Mouse (Mus musculus): ENCODE results near the gene Dhx37. TPM values are rescaled to one million over a fixed set of nuclear protein-coding genes. Genes with fewer than 3 reads are reported as not detected.
"Not testable (repeated sequence)": the region's sequence is repeated elsewhere in the genome, so short reads cannot be mapped to it uniquely, and the experiment has no call there.

The Dhx37 gene
- polyA plus RNA-seq, 1 experiment from 2014 or later: 12.4 TPM

DNA sequence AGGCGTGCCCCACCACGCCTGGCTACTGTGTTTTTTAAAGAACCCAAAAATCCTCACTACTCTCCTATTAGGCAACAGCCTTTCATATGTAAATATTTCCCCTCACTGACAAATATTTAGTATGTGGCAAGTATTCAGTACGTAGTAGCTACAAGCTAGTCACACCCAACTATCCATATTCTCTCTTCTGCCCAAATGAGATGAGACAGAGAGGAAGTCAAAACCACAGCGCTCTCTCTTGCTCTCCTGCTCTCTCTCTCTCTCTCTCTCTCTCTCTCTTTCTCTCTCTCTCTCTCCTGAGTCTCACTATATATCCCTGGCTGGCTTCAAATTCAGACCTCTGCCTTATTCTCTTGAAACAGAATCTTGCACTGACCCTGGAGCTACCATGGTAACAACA lies 10.6 kb upstream of the Dhx37 start:
- no peak for ATAC-seq (ENCODE audit: insufficient number of reproducible peaks, low FRiP score, low TSS enrichment, low read depth)

DNA sequence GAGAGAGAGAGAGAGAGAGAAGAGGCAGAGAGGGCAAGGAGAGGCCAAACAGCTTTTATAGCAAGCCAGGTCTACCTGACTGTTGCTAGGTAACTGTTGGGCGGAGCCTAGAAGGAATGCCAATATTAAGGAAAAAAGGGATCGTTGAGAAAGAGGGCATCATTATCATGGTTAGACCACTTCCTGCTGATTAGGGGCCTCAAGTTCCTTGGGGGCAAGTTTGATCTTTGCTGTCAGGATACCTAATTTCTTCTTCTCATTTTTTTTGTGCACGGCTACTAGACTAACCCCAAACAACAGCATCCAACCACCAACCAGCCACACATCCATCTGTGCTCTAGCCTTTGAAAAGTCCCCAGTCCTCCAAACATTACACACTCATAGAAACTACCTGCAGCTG lies 10.0 kb upstream of the Dhx37 start:
- DNase-seq (ENCODE audit: low spot score) (no peak), ATAC-seq (ENCODE audit: insufficient number of reproducible peaks, low FRiP score, low TSS enrichment, low read depth) (no peak)
- Histone ChIP-seq H3K4me2 (ENCODE audit: low read depth, severe bottlenecking) (no peak overlapping the region), H3K4me3 (ENCODE audit: low read depth, low read length) (no peak overlapping the region), H3K9ac (ENCODE audit: low read length) (no peak overlapping the region), H3K4me1 (ENCODE audit: control insufficient read depth, insufficient read depth, low read length) (no peaks in the 10 kb centered on the region), H3K36me3 (ENCODE audit: control insufficient read depth, insufficient read depth, low read length) (no peaks in the 10 kb centered on the region), H3K9me3 (ENCODE audit: control insufficient read depth, low read length) (no peaks in the 10 kb centered on the region), H3K27me3 (ENCODE audit: control insufficient read depth, insufficient read depth, low read length) (no peaks in the 10 kb centered on the region), H3K27ac (replicated peaks; ENCODE audit: low read depth, low read length) (no peak overlapping the region)
- WGBS: 93% methylated on average over 3 of the region's 3 CpGs

More for the DNA sequence above, 10.6 kb upstream of the Dhx37 start:
- Histone ChIP-seq H3K27ac (replicated peaks; ENCODE audit: low read depth, low read length) (no peak overlapping the region), H3K36me3 (ENCODE audit: control insufficient read depth, insufficient read depth, low read length) (no peaks in the 10 kb centered on the region), H3K27me3 (ENCODE audit: control insufficient read depth, insufficient read depth, low read length) (no peaks in the 10 kb centered on the region), H3K9ac (ENCODE audit: low read length) (no peak overlapping the region), H3K4me1 (ENCODE audit: control insufficient read depth, insufficient read depth, low read length) (no peaks in the 10 kb centered on the region), H3K4me2 (ENCODE audit: low read depth, severe bottlenecking) (no peak overlapping the region), H3K4me3 (ENCODE audit: low read depth, low read length) (no peak overlapping the region), H3K9me3 (ENCODE audit: control insufficient read depth, low read length) (no peaks in the 10 kb centered on the region)
- no peak for DNase-seq (ENCODE audit: low spot score)
- WGBS: 93% methylated on average over 4 of the region's 4 CpGs

GRCm38 (mm10) chr5:125443335-125443734 lies 9.4 kb upstream of the Dhx37 start:
- H3K4me1 ChIP-seq (ENCODE audit: control insufficient read depth, insufficient read depth, low read length): no peaks in the 10 kb centered on the region
- no peaks in the 10 kb centered on the region for H3K27me3 ChIP-seq (ENCODE audit: control insufficient read depth, insufficient read depth, low read length)
- DNase-seq (ENCODE audit: low spot score): no peak
- no peak for ATAC-seq (ENCODE audit: insufficient number of reproducible peaks, low FRiP score, low TSS enrichment, low read depth)
- no peaks in the 10 kb centered on the region for H3K36me3 ChIP-seq (ENCODE audit: control insufficient read depth, insufficient read depth, low read length)
- 89% methylated on average over 5 of the region's 5 CpGs for WGBS
- H3K4me2 ChIP-seq (ENCODE audit: low read depth, severe bottlenecking): no peak overlapping the region
- H3K27ac ChIP-seq (replicated peaks; ENCODE audit: low read depth, low read length): no peak overlapping the region
- H3K9me3 ChIP-seq (ENCODE audit: control insufficient read depth, low read length): no peaks in the 10 kb centered on the region
- no peak overlapping the region for H3K4me3 ChIP-seq (ENCODE audit: low read depth, low read length)
- no peak overlapping the region for H3K9ac ChIP-seq (ENCODE audit: low read length)

GRCm38 (mm10) chr5:125442136-125442995 lies 8.4 kb upstream of the Dhx37 start:
- H3K36me3 ChIP-seq (ENCODE audit: control insufficient read depth, insufficient read depth, low read length): no peaks in the 10 kb centered on the region
- DNase-seq (ENCODE audit: low spot score) (peak; percentile 25), ATAC-seq (ENCODE audit: insufficient number of reproducible peaks, low FRiP score, low TSS enrichment, low read depth) (peak; percentile 14; the same call in 1 of the 2 replicates)
- H3K27me3 ChIP-seq (ENCODE audit: control insufficient read depth, insufficient read depth, low read length): no peaks in the 10 kb centered on the region
- peak overlapping the region; percentile 56; the same call in 1 of the 2 replicates for H3K27ac ChIP-seq (replicated peaks; ENCODE audit: low read depth, low read length)
- WGBS: 20% methylated on average over 27 of the region's 27 CpGs
- H3K4me1 ChIP-seq (ENCODE audit: control insufficient read depth, insufficient read depth, low read length): no peaks in the 10 kb centered on the region
- no peaks in the 10 kb centered on the region for H3K9me3 ChIP-seq (ENCODE audit: control insufficient read depth, low read length)
- peak overlapping the region; percentile 88 for H3K9ac ChIP-seq (ENCODE audit: low read length)
- peak overlapping the region; percentile 93 for H3K4me3 ChIP-seq (ENCODE audit: low read depth, low read length)
- H3K4me2 ChIP-seq (ENCODE audit: low read depth, severe bottlenecking): peak overlapping the region; percentile 74

DNA sequence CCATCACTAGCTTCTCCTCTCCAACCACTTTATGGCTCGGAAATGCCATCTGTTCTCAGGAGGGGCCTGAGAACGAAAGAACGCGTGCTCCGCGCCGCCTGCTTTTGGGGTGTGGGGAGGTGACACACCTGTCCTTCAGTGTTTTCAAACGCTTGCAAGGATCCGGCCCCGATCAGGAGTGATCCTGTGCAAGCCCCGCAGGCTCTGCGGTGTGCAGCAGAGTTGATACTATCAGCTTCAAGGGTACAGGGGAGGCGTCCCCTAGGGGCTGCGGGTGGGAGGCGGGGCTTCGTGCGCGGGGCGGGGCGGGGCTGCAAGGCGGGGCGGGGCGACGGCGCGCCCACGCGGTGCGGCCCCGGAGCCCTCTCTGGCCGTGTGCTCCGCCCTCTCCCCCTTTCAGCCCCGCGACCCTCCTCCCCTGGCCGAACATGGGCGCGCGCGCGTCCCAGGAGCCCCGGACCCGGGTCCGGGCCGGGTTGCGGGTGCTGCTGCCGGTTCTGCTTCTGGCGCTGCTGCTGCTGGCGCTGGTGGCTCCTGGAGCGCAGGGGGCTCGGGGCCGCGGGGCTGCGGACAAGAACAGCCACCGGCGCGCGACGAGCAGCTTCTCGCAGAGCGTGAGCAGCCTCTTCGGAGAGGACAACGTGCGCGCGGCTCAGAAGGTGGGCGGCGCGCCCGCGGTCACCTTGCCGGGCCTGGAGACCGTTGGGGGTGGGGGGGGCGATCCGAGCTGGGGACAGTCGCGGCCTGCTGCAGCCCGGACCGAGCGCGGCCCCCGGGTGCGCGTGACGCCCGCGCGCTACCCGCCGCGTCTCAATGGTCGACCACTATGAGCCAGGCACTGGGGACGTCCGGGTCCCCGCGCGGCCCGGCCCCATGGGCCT lies 7.6 kb upstream of the Dhx37 start, which contains the start of gene Bri3bp:
TSS of gene Bri3bp (plus strand) at position 335 of the 881 bp plus-strand sequence.
- H3K27me3 ChIP-seq (ENCODE audit: control insufficient read depth, insufficient read depth, low read length): no peaks in the 10 kb centered on the region
- peak within 1 kb of the TSS; percentile 88 for H3K9ac ChIP-seq (ENCODE audit: low read length)
- peak within 1 kb of the TSS; percentile 93 for H3K4me3 ChIP-seq (ENCODE audit: low read depth, low read length)
- under 1% methylated on average over 68 of the region's 97 CpGs for WGBS
- H3K27ac ChIP-seq (replicated peaks; ENCODE audit: low read depth, low read length): peak within 1 kb of the TSS; percentile 56
- H3K36me3 ChIP-seq (ENCODE audit: control insufficient read depth, insufficient read depth, low read length): no peaks in the 10 kb centered on the region
- DNase-seq (ENCODE audit: low spot score) (peak; percentile 87), ATAC-seq (ENCODE audit: insufficient number of reproducible peaks, low FRiP score, low TSS enrichment, low read depth) (peak; percentile 90)
- no peaks in the 10 kb centered on the region for H3K4me1 ChIP-seq (ENCODE audit: control insufficient read depth, insufficient read depth, low read length)
- H3K9me3 ChIP-seq (ENCODE audit: control insufficient read depth, low read length): no peaks in the 10 kb centered on the region
- peak within 1 kb of the TSS; percentile 74 for H3K4me2 ChIP-seq (ENCODE audit: low read depth, severe bottlenecking)

- H3K27ac ChIP-seq (replicated peaks; ENCODE audit: low read depth, low read length): peak overlapping the region; percentile 22; the same call in 1 of the 2 replicates
- peak overlapping the region; percentile 65 for H3K9ac ChIP-seq (ENCODE audit: low read length)
- no peaks in the 10 kb centered on the region for H3K4me1 ChIP-seq (ENCODE audit: control insufficient read depth, insufficient read depth, low read length)
- DNase-seq (ENCODE audit: low spot score) (no peak), ATAC-seq (ENCODE audit: insufficient number of reproducible peaks, low FRiP score, low TSS enrichment, low read depth) (peak; percentile 65)
- no peaks in the 10 kb centered on the region for H3K27me3 ChIP-seq (ENCODE audit: control insufficient read depth, insufficient read depth, low read length)
- H3K4me3 ChIP-seq (ENCODE audit: low read depth, low read length): peak overlapping the region; percentile 93
- H3K9me3 ChIP-seq (ENCODE audit: control insufficient read depth, low read length): no peaks in the 10 kb centered on the region
- 2% methylated on average over 7 of the region's 7 CpGs for WGBS
- H3K4me2 ChIP-seq (ENCODE audit: low read depth, severe bottlenecking): peak overlapping the region; percentile 74
- H3K36me3 ChIP-seq (ENCODE audit: control insufficient read depth, insufficient read depth, low read length): no peaks in the 10 kb centered on the region
These were observed 6.8 kb upstream of the Dhx37 start for GRCm38 (mm10) chr5:125440583-125441233.

DNA sequence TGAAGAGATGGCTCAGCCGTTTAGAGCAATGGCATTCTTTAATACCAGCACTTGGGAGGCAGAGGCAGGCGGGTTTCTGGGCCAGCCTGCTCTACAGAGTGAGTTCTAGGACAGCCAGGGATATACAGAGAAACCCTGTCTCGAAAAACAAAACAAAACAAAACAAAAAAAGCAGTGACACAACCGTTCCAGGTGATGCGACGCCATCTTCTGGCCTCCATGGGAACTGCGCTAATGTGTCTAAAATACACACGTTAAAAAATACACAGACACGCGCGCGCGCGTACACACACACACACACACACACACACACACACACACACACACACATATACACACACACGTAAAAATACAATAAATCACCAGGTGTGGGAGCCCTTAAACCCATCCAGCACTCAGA lies 426 bp upstream of the Dhx37 start:
- peak overlapping the region; percentile 79; the same call in 1 of the 2 replicates for H3K4me2 ChIP-seq (ENCODE audit: low read depth, severe bottlenecking)
- ATAC-seq (ENCODE audit: insufficient number of reproducible peaks, low FRiP score, low TSS enrichment, low read depth): not testable (repeated sequence)

DNA sequence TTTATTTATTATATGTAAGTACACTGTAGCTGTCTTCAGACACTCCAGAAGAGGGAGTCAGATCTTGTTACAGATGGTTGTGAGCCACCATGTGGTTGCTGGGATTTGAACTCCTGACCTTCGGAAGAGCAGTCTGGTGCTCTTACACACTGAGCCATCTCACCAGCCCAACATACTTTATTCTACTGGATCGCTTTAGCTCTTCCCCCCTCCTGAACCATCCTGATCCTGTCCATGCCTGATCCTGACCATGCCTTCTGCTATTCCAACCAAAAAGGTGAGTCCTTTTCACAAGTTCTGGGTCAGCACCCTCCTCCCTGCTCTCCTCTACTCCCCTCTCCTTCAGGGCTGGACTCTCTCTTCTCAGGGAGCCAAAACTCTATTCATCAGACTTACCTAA lies 1.6 kb downstream of the Dhx37 start:
- not testable (repeated sequence) for H3K9ac ChIP-seq (ENCODE audit: low read length); H3K4me2 ChIP-seq (ENCODE audit: low read depth, severe bottlenecking); H3K4me3 ChIP-seq (ENCODE audit: low read depth, low read length); H3K27me3 ChIP-seq (ENCODE audit: control insufficient read depth, insufficient read depth, low read length); DNase-seq (ENCODE audit: low spot score); H3K9me3 ChIP-seq (ENCODE audit: control insufficient read depth, low read length); ATAC-seq (ENCODE audit: insufficient number of reproducible peaks, low FRiP score, low TSS enrichment, low read depth); H3K27ac ChIP-seq (replicated peaks; ENCODE audit: low read depth, low read length); H3K4me1 ChIP-seq (ENCODE audit: control insufficient read depth, insufficient read depth, low read length)
- H3K36me3 ChIP-seq (ENCODE audit: control insufficient read depth, insufficient read depth, low read length): peaks cover 17% of the 10 kb centered on the region; the same call in 1 of the 2 replicates
- WGBS: 89% methylated on average over 2 of the region's 2 CpGs

More for the DNA sequence above, 426 bp upstream of the Dhx37 start:
- H3K4me1 ChIP-seq (ENCODE audit: control insufficient read depth, insufficient read depth, low read length); DNase-seq (ENCODE audit: low spot score); H3K36me3 ChIP-seq (ENCODE audit: control insufficient read depth, insufficient read depth, low read length); H3K9me3 ChIP-seq (ENCODE audit: control insufficient read depth, low read length); H3K9ac ChIP-seq (ENCODE audit: low read length); H3K27ac ChIP-seq (replicated peaks; ENCODE audit: low read depth, low read length); H3K27me3 ChIP-seq (ENCODE audit: control insufficient read depth, insufficient read depth, low read length): not testable (repeated sequence)
- 57% methylated on average over 15 of the region's 15 CpGs for WGBS
- H3K4me3 ChIP-seq (ENCODE audit: low read depth, low read length): peak overlapping the region; percentile 95; the same call in 1 of the 2 replicates
